Mouse (Mus musculus) forebrain, embryonic 11.5 days (tissue): ENCODE results near the gene Nfkb1. TPM values are rescaled to one million over a fixed set of nuclear protein-coding genes. Genes with fewer than 3 reads are reported as not detected.
A peak's percentile ranks its signal among the peaks of the same experiment; 100 is the strongest.

Source experiments
- ATAC-seq: fragments of 200-750 bp; cut with Nextera tagmentation; replicated peaks from 2 replicates; pipeline ENCODE4 v1.8.0; 2017; ENCODE audit warnings: moderate TSS enrichment; ENCODE audit not compliant: low FRiP score
- DNase-seq: peaks from one replicate; pipeline ENCODE4 v3.0.0-alpha.2; 2017; ENCODE audit warnings: low spot score
- H3K27ac ChIP-seq: fragments of 300-500 bp; sonication (generic); 2 replicates; pipeline ENCODE4 v1.5.1; 2014; ENCODE audit warnings: low read depth, low read length
- H3K27me3 ChIP-seq: fragments of 300-500 bp; sonication (generic); 2 replicates; pipeline ENCODE4 v1.6.1; 2014; ENCODE audit warnings: mild to moderate bottlenecking, low read length, mixed read lengths; ENCODE audit not compliant: control insufficient read depth, insufficient read depth
- H3K36me3 ChIP-seq: fragments of 300-500 bp; sonication (generic); 2 replicates; pipeline ENCODE4 v1.6.1; 2014; ENCODE audit warnings: mild to moderate bottlenecking, low read length, moderate library complexity, mixed read lengths; ENCODE audit not compliant: control insufficient read depth, insufficient read depth
- H3K4me1 ChIP-seq: fragments of 300-500 bp; sonication (generic); replicated peaks from 2 replicates; pipeline ENCODE4 v1.6.1; 2014; ENCODE audit warnings: low read length, mixed read lengths; ENCODE audit not compliant: control insufficient read depth, insufficient read depth
- H3K4me2 ChIP-seq: fragments of 300-500 bp; sonication (generic); 2 replicates; pipeline ENCODE4 v1.6.1; 2014; ENCODE audit warnings: low read depth, mild to moderate bottlenecking, low read length, moderate library complexity, mixed read lengths; ENCODE audit not compliant: severe bottlenecking
- H3K4me3 ChIP-seq: fragments of 300-500 bp; sonication (generic); 2 replicates; pipeline ENCODE4 v1.5.1; 2014; ENCODE audit warnings: low read depth, low read length
- H3K9ac ChIP-seq: fragments of 300-500 bp; sonication (generic); 2 replicates; pipeline ENCODE4 v1.6.1; 2014; ENCODE audit warnings: low read length
- H3K9me3 ChIP-seq: fragments of 300-500 bp; sonication (generic); 2 replicates; pipeline ENCODE4 v1.6.1; 2016; ENCODE audit warnings: low read length, mixed read lengths; ENCODE audit not compliant: control insufficient read depth
- WGBS: fragments of 180-500 bp; shearing (Covaris S2); extraction: QIAGEN DNeasy Blood & Tissue Kit; methylation state at CpG from one replicate; pipeline ENCODE4 v1.1.7; 2014; 5-methylcytosine and 5-hydroxymethylcytosine counted together
- polyA plus RNA-seq: library from polyadenylated mRNA; unstranded; fragments of >200 nt; fragmentation: Nextera tagmentation; extraction: Ambion mirVana; gene quantifications from 2 replicates; pipeline ENCODE4 v1.2.1, GENCODE M21; 2014

The Nfkb1 gene
- polyA plus RNA-seq, 1 experiment from 2014 or later: 14.5 TPM

DNA sequence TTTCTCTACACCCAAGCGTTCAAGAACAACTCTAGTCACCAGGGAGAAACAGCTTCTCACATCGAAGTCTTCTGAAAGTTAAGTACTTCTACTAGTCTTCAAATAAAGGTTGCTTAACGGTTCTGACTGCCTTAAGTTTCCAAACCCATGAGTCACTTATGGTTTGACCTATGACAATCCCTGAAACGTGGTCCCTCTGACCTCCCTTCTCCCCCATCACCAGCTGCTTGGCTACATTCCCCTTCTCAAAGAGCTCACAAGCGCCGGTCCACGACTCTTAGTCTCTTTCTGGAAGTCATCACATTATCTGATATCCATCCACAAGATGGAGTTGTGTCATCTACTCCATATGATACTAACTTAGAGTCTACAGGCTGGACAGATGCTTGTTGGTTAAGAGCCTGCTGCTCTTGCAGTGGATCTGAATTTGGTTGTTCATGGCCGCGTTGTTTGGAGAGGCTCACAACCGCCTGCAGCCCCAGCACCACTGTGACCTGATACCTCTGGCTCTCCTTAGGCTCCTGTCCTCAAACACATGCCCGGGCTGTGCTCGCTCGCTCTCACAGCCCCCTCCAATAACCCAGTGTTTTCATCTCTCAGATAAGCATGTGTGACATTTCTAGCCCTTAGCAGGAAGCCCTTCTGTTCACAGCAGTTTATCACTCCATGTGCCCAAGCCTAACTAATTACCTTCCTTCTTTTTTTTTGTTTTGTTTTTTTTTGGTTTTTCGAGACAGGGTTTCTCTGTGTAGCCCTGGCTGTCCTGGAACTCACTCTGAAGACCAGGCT, 55.5 kb downstream of the Nfkb1 start:
- no peaks in the 10 kb centered on the region for H3K4me1 ChIP-seq
- H3K9ac ChIP-seq: no peak overlapping the region
- WGBS: 89% methylated on average over 14 of the region's 14 CpGs
- H3K27ac ChIP-seq: no peak overlapping the region
- DNase-seq: no peak
- H3K9me3 ChIP-seq: no peaks in the 10 kb centered on the region
- no peaks in the 10 kb centered on the region for H3K27me3 ChIP-seq
- H3K36me3 ChIP-seq: no peaks in the 10 kb centered on the region; the same call in 1 of the 2 replicates
- 0 out of 2 replicates have a peak, but pooled peaks have one; percentile 42 for ATAC-seq
- H3K4me2 ChIP-seq: no peak overlapping the region
- H3K4me3 ChIP-seq: no peak overlapping the region

- H3K27ac ChIP-seq: no peak overlapping the region
- 86% methylated on average over 1 of the region's 1 CpGs for WGBS
- H3K27me3 ChIP-seq: no peaks in the 10 kb centered on the region
- no peaks in the 10 kb centered on the region; the same call in 1 of the 2 replicates for H3K36me3 ChIP-seq
- DNase-seq (no peak), ATAC-seq (no peak)
- H3K9ac ChIP-seq: no peak overlapping the region
- H3K4me1 ChIP-seq: no peaks in the 10 kb centered on the region
- H3K4me3 ChIP-seq: no peak overlapping the region
- no peak overlapping the region for H3K4me2 ChIP-seq
- H3K9me3 ChIP-seq: no peaks in the 10 kb centered on the region
These were observed 56.3 kb downstream of the Nfkb1 start for GRCm38 (mm10) chr3:135635030-135635429.

GRCm38 (mm10) chr3:135634275-135634674, 57.1 kb downstream of the Nfkb1 start:
- DNase-seq (no peak), ATAC-seq (no peak)
- Histone ChIP-seq H3K4me3 (no peak overlapping the region), H3K27ac (no peak overlapping the region), H3K36me3 (no peaks in the 10 kb centered on the region), H3K4me1 (no peaks in the 10 kb centered on the region), H3K4me2 (no peak overlapping the region), H3K9ac (no peak overlapping the region), H3K9me3 (no peaks in the 10 kb centered on the region), H3K27me3 (no peaks in the 10 kb centered on the region)
- WGBS: 94% methylated on average over 3 of the region's 3 CpGs

DNA sequence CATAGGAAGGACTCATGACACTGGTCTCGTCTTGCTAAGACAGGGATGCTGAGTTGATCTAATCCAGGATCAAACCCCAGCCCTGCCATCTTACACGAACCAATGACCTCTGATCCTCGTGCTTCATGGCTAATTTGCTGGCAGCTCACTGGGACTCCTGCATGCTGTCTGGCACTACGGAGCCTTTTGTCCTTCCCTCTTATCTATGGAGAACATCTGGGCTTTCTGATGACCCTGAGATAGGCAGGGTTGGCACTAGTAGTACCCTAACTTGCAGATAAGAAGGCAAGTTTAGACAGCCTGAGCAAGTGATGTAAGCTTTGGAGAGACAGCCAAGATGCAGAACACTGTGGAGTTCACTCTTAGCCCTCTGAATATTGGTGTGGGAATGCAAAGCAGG, 59.5 kb downstream of the Nfkb1 start:
- Histone ChIP-seq H3K4me2 (no peak overlapping the region), H3K27me3 (no peaks in the 10 kb centered on the region), H3K4me1 (no peaks in the 10 kb centered on the region), H3K27ac (no peak overlapping the region), H3K9me3 (no peaks in the 10 kb centered on the region), H3K9ac (no peak overlapping the region), H3K4me3 (no peak overlapping the region), H3K36me3 (no peaks in the 10 kb centered on the region)
- ATAC-seq (no peak), DNase-seq (no peak)
- 43% methylated on average over 4 of the region's 4 CpGs for WGBS

- no peaks in the 10 kb centered on the region for H3K36me3 ChIP-seq
- no peak overlapping the region for H3K9ac ChIP-seq
- WGBS: 70% methylated on average over 10 of the region's 10 CpGs
- H3K9me3 ChIP-seq: no peaks in the 10 kb centered on the region
- no peak overlapping the region for H3K27ac ChIP-seq
- no peaks in the 10 kb centered on the region for H3K4me1 ChIP-seq
- no peak overlapping the region for H3K4me3 ChIP-seq
- ATAC-seq (peak; percentile 44; the same call in 1 of the 2 replicates), DNase-seq (no peak)
- no peak overlapping the region for H3K4me2 ChIP-seq
- H3K27me3 ChIP-seq: no peaks in the 10 kb centered on the region
These were observed 60.3 kb downstream of the Nfkb1 start for GRCm38 (mm10) chr3:135631096-135631457.

DNA sequence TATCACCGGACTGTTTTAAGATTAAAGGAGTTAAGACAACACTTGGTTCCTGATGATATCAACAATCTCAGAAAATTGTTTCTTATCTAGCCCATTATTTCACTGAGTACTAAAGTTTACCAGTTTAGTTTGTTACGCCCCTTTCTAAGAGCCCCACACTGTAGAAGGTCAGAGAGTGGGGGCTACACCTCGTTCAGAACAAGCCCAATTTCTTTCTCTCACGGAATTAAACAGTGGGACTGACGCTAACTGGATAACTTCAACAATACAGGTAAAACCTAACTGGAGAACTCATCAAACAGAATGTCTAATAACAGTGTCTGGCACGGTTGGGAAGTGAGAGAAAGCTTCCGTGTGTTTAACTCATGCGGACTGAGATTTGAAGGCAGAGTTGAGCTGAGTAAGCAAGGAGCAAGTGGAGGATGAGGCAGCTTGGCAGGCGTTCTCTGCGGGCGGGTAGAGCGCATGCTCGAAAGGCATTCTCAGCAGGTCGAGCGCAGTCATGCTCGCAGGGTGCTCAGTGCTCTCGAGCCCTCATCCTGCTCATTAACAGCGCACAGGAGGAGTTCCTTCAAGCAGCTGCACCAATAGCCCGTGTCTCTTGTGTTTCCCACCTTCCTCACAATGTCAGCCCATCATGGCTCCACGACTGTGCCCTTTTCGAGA, 60.8 kb downstream of the Nfkb1 start:
- no peaks in the 10 kb centered on the region for H3K36me3 ChIP-seq
- DNase-seq (no peak), ATAC-seq (peak; percentile 10; the same call in 1 of the 2 replicates)
- WGBS: 67% methylated on average over 21 of the region's 21 CpGs
- no peak overlapping the region for H3K9ac ChIP-seq
- no peak overlapping the region for H3K4me3 ChIP-seq
- H3K4me1 ChIP-seq: no peaks in the 10 kb centered on the region
- no peak overlapping the region for H3K27ac ChIP-seq
- no peaks in the 10 kb centered on the region for H3K9me3 ChIP-seq
- H3K4me2 ChIP-seq: no peak overlapping the region
- no peaks in the 10 kb centered on the region for H3K27me3 ChIP-seq

GRCm38 (mm10) chr3:135629830-135630355, 61.5 kb downstream of the Nfkb1 start:
- H3K27ac ChIP-seq: no peak overlapping the region
- WGBS: 92% methylated on average over 4 of the region's 4 CpGs
- H3K4me1 ChIP-seq: no peaks in the 10 kb centered on the region

GRCm38 (mm10) chr3:135628706-135629169, 62.6 kb downstream of the Nfkb1 start:
- no peak for DNase-seq
- 90% methylated on average over 9 of the region's 9 CpGs for WGBS
- H3K9me3 ChIP-seq: no peaks in the 10 kb centered on the region

More at GRCm38 (mm10) chr3:135629830-135630355, 61.5 kb downstream of the Nfkb1 start:
- H3K9ac ChIP-seq: no peak overlapping the region
- ATAC-seq (no peak), DNase-seq (no peak)
- H3K36me3 ChIP-seq: no peaks in the 10 kb centered on the region
- no peaks in the 10 kb centered on the region for H3K27me3 ChIP-seq
- H3K4me3 ChIP-seq: no peak overlapping the region
- no peaks in the 10 kb centered on the region for H3K9me3 ChIP-seq
- H3K4me2 ChIP-seq: no peak overlapping the region

More at GRCm38 (mm10) chr3:135628706-135629169, 62.6 kb downstream of the Nfkb1 start:
- H3K27me3 ChIP-seq: no peaks in the 10 kb centered on the region
- H3K4me3 ChIP-seq: no peak overlapping the region
- no peaks in the 10 kb centered on the region for H3K36me3 ChIP-seq
- H3K27ac ChIP-seq: no peak overlapping the region
- no peak for ATAC-seq
- no peaks in the 10 kb centered on the region for H3K4me1 ChIP-seq
- no peak overlapping the region for H3K4me2 ChIP-seq
- H3K9ac ChIP-seq: no peak overlapping the region
